Mouse (Mus musculus) E14TG2a.4 (cell line): Measurements from ENCODE around the gene Olfr430.

ENCODE experiments used
- CTCF ChIP-seq: conservative IDR thresholded peaks from 2 replicates; pipeline ENCODE4 v1.5.1; 2014; ENCODE audit warnings: low read length
- NANOG ChIP-seq: IDR thresholded peaks from 2 replicates; pipeline ENCODE4 v1.6.1; 2014; ENCODE audit warnings: borderline replicate concordance, low read length, mixed read lengths
- POU5F1 ChIP-seq: IDR thresholded peaks from 2 replicates; pipeline ENCODE4 v1.6.1; 2014; ENCODE audit warnings: low read length, borderline replicate concordance

GRCm38 (mm10) chr1:174038480-174038879 is 27.9 kb upstream of the Olfr430 start:
- TF ChIP-seq CTCF (no peak), NANOG (no peak), POU5F1 (no peak)
